Mouse (Mus musculus) hindbrain, embryonic 13.5 days (tissue): ENCODE measurements at regions not wholly inside any gene's neighbourhood (a gene's known extent, or its start where the extent isn't known, plus 50 kb on each side); places are given as distances from the start of the nearest gene placed in this dataset.

Experiments
- ATAC-seq: fragments of 200-750 bp; cut with Nextera tagmentation; 2 replicates; pipeline ENCODE4 v1.8.0; 2017; ENCODE audit warnings: moderate TSS enrichment; ENCODE audit not compliant: low FRiP score
- H3K27ac ChIP-seq: fragments of 300-500 bp; sonication (generic); 2 replicates; pipeline ENCODE4 v1.5.1; 2015; ENCODE audit warnings: inconsistent platforms, mild to moderate bottlenecking, moderate library complexity
- H3K27me3 ChIP-seq: fragments of 300-500 bp; sonication (generic); 2 replicates; pipeline ENCODE4 v1.6.1; 2015; ENCODE audit warnings: mild to moderate bottlenecking, inconsistent platforms
- H3K36me3 ChIP-seq: fragments of 300-500 bp; sonication (generic); 2 replicates; pipeline ENCODE4 v1.6.1; 2015; ENCODE audit warnings: mild to moderate bottlenecking, inconsistent platforms
- H3K4me1 ChIP-seq: fragments of 300-500 bp; sonication (generic); replicated peaks from 2 replicates; pipeline ENCODE4 v1.6.1; 2015; ENCODE audit warnings: inconsistent platforms
- H3K4me2 ChIP-seq: fragments of 300-500 bp; sonication (generic); 2 replicates; pipeline ENCODE4 v1.6.1; 2015; ENCODE audit warnings: inconsistent platforms, mild to moderate bottlenecking, moderate library complexity
- H3K4me3 ChIP-seq: fragments of 300-500 bp; sonication (generic); 2 replicates; pipeline ENCODE4 v1.5.1; 2015; ENCODE audit warnings: mild to moderate bottlenecking, inconsistent platforms
- H3K9ac ChIP-seq: fragments of 300-500 bp; sonication (generic); 2 replicates; pipeline ENCODE4 v1.6.1; 2015; ENCODE audit warnings: mild to moderate bottlenecking, inconsistent platforms
- H3K9me3 ChIP-seq: fragments of 300-500 bp; sonication (generic); 2 replicates; pipeline ENCODE4 v1.6.1; 2016; ENCODE audit warnings: inconsistent platforms
- WGBS: fragments of 180-500 bp; shearing (Covaris S2); methylation state at CpG from one replicate; pipeline ENCODE4 v1.1.7; 2015; 5-methylcytosine and 5-hydroxymethylcytosine counted together

DNA sequence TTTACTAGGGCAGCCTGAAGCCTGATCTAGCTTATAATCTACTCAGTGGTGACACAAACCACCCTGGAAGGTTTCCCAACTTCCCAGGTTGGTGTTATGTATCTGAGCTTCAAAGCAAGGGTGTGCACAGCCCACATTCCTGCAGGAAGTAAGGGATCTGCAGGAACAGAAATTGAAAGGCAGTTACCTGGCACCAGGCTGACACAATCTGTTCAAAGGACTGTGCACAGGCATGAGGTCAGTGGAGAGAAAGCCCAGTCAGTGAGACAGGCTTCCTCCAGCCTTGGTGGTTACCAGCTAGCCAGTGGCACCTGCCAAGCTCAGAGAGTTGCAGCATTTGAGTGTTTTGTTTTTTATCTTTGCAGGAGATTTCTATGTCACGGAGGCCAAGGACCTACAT, 203.6 kb downstream of the 1700129C05Rik start:
- Histone ChIP-seq H3K4me3 (no peak overlapping the region), H3K27ac (no peak overlapping the region), H3K9me3 (no peaks in the 10 kb centered on the region), H3K27me3 (0 out of 2 replicates have a peak, but pooled peaks cover 3% of the 10 kb centered on the region), H3K9ac (no peak overlapping the region), H3K4me2 (no peak overlapping the region), H3K36me3 (no peaks in the 10 kb centered on the region), H3K4me1 (peaks cover 20% of the 10 kb centered on the region)
- ATAC-seq: no peak
- 75% methylated on average over 1 of the region's 1 CpGs for WGBS

- no peak overlapping the region for H3K9ac ChIP-seq
- no peak overlapping the region for H3K27ac ChIP-seq
- no peak for ATAC-seq
- no peak overlapping the region for H3K4me2 ChIP-seq
- H3K4me1 ChIP-seq: peaks cover 20% of the 10 kb centered on the region
- H3K36me3 ChIP-seq: no peaks in the 10 kb centered on the region
- no peak overlapping the region for H3K4me3 ChIP-seq
- H3K9me3 ChIP-seq: no peaks in the 10 kb centered on the region
- 0 out of 2 replicates have a peak, but pooled peaks cover 3% of the 10 kb centered on the region for H3K27me3 ChIP-seq
- 36% methylated on average over 5 of the region's 5 CpGs for WGBS
Measured at GRCm38 (mm10) chr14:58938601-58938970, 204.1 kb downstream of the 1700129C05Rik start.

GRCm38 (mm10) chr14:58937791-58938600, 204.7 kb downstream of the 1700129C05Rik start:
- peak; percentile 77 for ATAC-seq
- Histone ChIP-seq H3K4me1 (peaks cover 20% of the 10 kb centered on the region), H3K4me3 (no peak overlapping the region), H3K9me3 (no peaks in the 10 kb centered on the region), H3K9ac (no peak overlapping the region), H3K36me3 (no peaks in the 10 kb centered on the region), H3K27me3 (0 out of 2 replicates have a peak, but pooled peaks cover 3% of the 10 kb centered on the region), H3K27ac (no peak overlapping the region), H3K4me2 (peak overlapping the region; percentile 31; the same call in 1 of the 2 replicates)
- 32% methylated on average over 12 of the region's 12 CpGs for WGBS

GRCm38 (mm10) chr14:58937331-58937730, 205.4 kb downstream of the 1700129C05Rik start:
- no peak overlapping the region for H3K27ac ChIP-seq
- H3K36me3 ChIP-seq: no peaks in the 10 kb centered on the region
- no peak overlapping the region for H3K4me3 ChIP-seq
- H3K9ac ChIP-seq: no peak overlapping the region
- 0 out of 2 replicates have a peak, but pooled peaks cover 3% of the 10 kb centered on the region for H3K27me3 ChIP-seq
- peak; percentile 66; the same call in 1 of the 2 replicates for ATAC-seq
- WGBS: 16% methylated on average over 8 of the region's 8 CpGs
- H3K4me1 ChIP-seq: peaks cover 20% of the 10 kb centered on the region
- peak overlapping the region; percentile 31; the same call in 1 of the 2 replicates for H3K4me2 ChIP-seq
- no peaks in the 10 kb centered on the region for H3K9me3 ChIP-seq

DNA sequence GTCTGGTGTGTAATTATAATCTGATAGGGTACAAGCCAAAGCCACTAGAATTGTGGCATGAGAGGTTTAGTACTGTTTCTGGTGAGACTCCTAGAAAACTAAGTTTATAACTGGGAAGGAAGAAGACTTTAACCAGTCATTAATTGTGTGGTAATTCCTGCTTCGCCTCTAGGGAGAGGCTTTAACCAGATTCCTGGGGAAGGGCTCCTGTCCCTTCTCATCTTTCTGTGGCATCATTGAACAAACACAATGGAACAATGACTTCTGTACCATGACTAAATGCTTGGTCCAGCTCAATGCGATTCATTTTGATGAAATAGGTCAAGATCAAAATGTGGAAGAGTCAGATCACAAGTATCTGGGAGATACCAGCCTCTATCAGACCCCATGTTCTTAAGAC, 206.6 kb downstream of the 1700129C05Rik start:
- no peak for ATAC-seq
- Histone ChIP-seq H3K4me1 (peaks cover 20% of the 10 kb centered on the region), H3K27ac (no peak overlapping the region), H3K27me3 (0 out of 2 replicates have a peak, but pooled peaks cover 3% of the 10 kb centered on the region), H3K4me3 (no peak overlapping the region), H3K4me2 (no peak overlapping the region), H3K9me3 (no peaks in the 10 kb centered on the region), H3K9ac (no peak overlapping the region), H3K36me3 (no peaks in the 10 kb centered on the region)
- 24% methylated on average over 2 of the region's 2 CpGs for WGBS

GRCm38 (mm10) chr14:58917853-58918252, 224.8 kb downstream of the 1700129C05Rik start:
- no peaks in the 10 kb centered on the region for H3K9me3 ChIP-seq
- no peaks in the 10 kb centered on the region for H3K36me3 ChIP-seq
- H3K27ac ChIP-seq: no peak overlapping the region
- H3K27me3 ChIP-seq: no peaks in the 10 kb centered on the region
- H3K4me1 ChIP-seq: no peaks in the 10 kb centered on the region
- no peak overlapping the region for H3K4me2 ChIP-seq
- no peak overlapping the region for H3K4me3 ChIP-seq
- 79% methylated on average over 9 of the region's 9 CpGs for WGBS
- ATAC-seq: no peak
- no peak overlapping the region for H3K9ac ChIP-seq

DNA sequence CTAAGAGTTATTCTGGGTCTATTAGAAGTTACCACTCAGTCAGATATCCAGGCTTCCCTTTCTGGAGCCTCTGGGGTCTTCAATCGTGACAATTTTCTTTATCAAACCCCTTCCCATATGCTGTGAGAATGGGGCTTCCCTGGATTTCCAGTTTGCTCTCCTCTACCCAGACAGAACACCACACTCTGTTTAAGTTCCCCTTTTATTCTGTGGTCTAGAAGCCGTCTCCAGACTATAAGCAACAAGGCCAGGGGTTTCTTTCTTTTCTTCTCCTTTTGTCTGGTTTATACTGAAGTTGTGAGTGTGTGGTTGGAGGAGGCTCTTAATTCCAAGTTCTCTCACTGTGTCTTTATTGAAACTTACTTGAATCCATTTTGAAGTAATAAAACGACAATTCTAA, 225.5 kb downstream of the 1700129C05Rik start:
- Histone ChIP-seq H3K27me3 (no peaks in the 10 kb centered on the region), H3K4me2 (no peak overlapping the region), H3K9me3 (no peaks in the 10 kb centered on the region), H3K9ac (no peak overlapping the region), H3K4me1 (no peaks in the 10 kb centered on the region), H3K4me3 (no peak overlapping the region), H3K36me3 (no peaks in the 10 kb centered on the region), H3K27ac (no peak overlapping the region)
- ATAC-seq: no peak
- WGBS: 75% methylated on average over 3 of the region's 3 CpGs

DNA sequence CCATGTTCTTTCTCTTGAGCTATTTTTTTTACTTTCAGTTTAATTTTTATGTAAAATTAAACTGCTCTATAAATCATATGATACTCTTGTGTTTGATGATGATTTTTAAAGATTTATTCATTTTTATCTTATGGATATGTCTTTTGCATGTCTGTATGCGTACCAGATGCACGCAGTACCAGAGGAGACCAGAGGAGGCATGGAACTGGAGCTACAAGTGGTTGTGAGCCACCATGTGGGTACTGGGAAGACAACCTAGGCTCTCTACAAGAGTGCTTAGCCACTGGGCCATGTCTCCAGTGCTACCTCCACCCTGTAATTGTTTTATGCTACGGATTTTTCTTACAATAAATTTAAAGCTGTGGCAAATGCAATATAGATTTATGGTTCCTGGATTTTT, 227.8 kb downstream of the 1700129C05Rik start:
- H3K27ac ChIP-seq: no peak overlapping the region
- no peak overlapping the region for H3K9ac ChIP-seq
- 0 out of 2 replicates have a peak, but pooled peaks cover 5% of the 10 kb centered on the region for H3K9me3 ChIP-seq
- H3K27me3 ChIP-seq: no peaks in the 10 kb centered on the region
- no peaks in the 10 kb centered on the region for H3K4me1 ChIP-seq
- no peak overlapping the region for H3K4me2 ChIP-seq
- no peak for ATAC-seq
- H3K4me3 ChIP-seq: no peak overlapping the region
- no peaks in the 10 kb centered on the region for H3K36me3 ChIP-seq
- 94% methylated on average over 3 of the region's 3 CpGs for WGBS

GRCm38 (mm10) chr14:58910846-58911245, 231.8 kb downstream of the 1700129C05Rik start:
- Histone ChIP-seq H3K4me2 (no peak overlapping the region), H3K4me1 (no peaks in the 10 kb centered on the region), H3K36me3 (no peaks in the 10 kb centered on the region), H3K4me3 (no peak overlapping the region), H3K9me3 (0 out of 2 replicates have a peak, but pooled peaks cover 5% of the 10 kb centered on the region), H3K9ac (no peak overlapping the region), H3K27ac (no peak overlapping the region), H3K27me3 (no peaks in the 10 kb centered on the region)
- ATAC-seq: no peak
- 85% methylated on average over 1 of the region's 1 CpGs for WGBS

GRCm38 (mm10) chr14:58907932-58908331, 234.8 kb downstream of the 1700129C05Rik start:
- Histone ChIP-seq H3K27ac (no peak overlapping the region), H3K27me3 (no peaks in the 10 kb centered on the region), H3K9me3 (0 out of 2 replicates have a peak, but pooled peaks cover 5% of the 10 kb centered on the region), H3K4me2 (no peak overlapping the region), H3K4me1 (no peaks in the 10 kb centered on the region), H3K36me3 (no peaks in the 10 kb centered on the region), H3K4me3 (no peak overlapping the region), H3K9ac (no peak overlapping the region)
- ATAC-seq: no peak
- WGBS: 87% methylated on average over 3 of the region's 3 CpGs

DNA sequence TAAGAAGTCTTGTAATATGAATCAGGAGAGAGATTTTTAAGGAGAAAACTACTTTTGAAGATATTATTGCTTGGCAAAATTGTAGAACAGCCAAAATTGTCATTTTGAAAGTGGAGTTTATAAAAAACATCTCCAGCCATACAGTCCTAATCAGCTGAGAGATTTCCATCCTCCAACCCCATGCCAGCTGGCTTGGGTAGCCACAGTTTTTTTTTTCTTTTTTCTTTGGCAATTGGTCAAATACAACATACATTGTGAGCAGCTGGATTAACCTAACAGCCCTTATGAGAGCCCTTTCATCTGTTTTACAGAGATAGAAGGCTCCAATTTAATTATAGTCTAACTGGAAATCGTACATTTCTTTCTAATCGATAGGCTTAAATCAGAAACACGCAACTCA, 235.3 kb downstream of the 1700129C05Rik start:
- ATAC-seq: no peak
- H3K4me3 ChIP-seq: no peak overlapping the region
- 91% methylated on average over 3 of the region's 3 CpGs for WGBS

DNA sequence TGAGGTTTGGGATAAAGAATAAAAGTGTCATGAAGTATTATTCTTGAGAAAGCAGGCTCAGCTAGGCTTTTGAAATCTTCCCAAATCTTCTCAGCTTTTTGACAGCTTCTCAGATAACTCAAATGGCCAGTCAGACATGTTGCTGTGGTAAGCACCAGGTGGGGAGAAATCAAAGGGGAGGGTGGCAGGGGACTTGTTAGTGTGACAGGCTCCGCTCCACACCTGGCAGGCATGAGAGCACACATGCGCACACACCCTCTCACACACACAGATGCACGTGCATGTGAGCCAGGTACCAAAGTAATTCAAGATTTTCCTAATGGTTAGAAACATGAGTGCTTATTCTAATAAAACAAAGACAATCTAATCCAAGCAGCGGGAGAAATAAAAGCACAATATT, 236.1 kb downstream of the 1700129C05Rik start:
- no peaks in the 10 kb centered on the region for H3K36me3 ChIP-seq
- no peak overlapping the region for H3K4me2 ChIP-seq
- ATAC-seq: no peak
- no peak overlapping the region for H3K27ac ChIP-seq
- H3K4me3 ChIP-seq: no peak overlapping the region
- H3K4me1 ChIP-seq: no peaks in the 10 kb centered on the region
- H3K9me3 ChIP-seq: 0 out of 2 replicates have a peak, but pooled peaks cover 5% of the 10 kb centered on the region
- WGBS: 83% methylated on average over 4 of the region's 4 CpGs
- H3K9ac ChIP-seq: no peak overlapping the region
- H3K27me3 ChIP-seq: no peaks in the 10 kb centered on the region

More for the DNA sequence above, 235.3 kb downstream of the 1700129C05Rik start:
- no peaks in the 10 kb centered on the region for H3K27me3 ChIP-seq
- H3K4me1 ChIP-seq: no peaks in the 10 kb centered on the region
- H3K4me2 ChIP-seq: no peak overlapping the region
- no peaks in the 10 kb centered on the region for H3K36me3 ChIP-seq
- no peak overlapping the region for H3K27ac ChIP-seq
- H3K9ac ChIP-seq: no peak overlapping the region
- 0 out of 2 replicates have a peak, but pooled peaks cover 5% of the 10 kb centered on the region for H3K9me3 ChIP-seq
